Mouse (Mus musculus) right cerebral cortex, adult 18-20 months (tissue): Measurements from ENCODE around the gene Dnajc15.
A peak's percentile ranks its signal among the peaks of the same experiment; 100 is the strongest.

Experiments
- DNase-seq: peaks from one replicate; pipeline ENCODE4 v3.0.0; 2022; ENCODE audit warnings: mixed read lengths

Gene Dnajc15

DNA sequence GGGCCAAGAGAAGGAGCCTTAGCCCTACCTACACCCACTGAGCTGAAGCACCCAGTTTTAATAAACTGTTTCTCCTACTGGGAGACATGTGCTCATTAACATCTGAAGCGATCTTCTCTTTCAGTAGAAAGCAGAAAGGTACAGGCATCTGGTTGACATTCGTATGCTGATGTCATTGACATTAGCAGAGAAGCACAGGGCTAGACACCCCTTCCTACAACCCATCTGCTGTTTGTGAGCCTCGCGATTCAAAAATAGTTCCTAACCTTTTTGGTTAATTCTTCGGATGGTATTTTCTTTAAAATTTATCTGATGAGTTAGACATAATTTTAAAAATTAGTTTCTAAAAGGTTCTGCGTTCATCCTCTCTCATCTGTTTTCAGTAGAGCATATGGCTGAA lies 81.9 kb downstream of the Dnajc15 start:
- no peak for DNase-seq

DNA sequence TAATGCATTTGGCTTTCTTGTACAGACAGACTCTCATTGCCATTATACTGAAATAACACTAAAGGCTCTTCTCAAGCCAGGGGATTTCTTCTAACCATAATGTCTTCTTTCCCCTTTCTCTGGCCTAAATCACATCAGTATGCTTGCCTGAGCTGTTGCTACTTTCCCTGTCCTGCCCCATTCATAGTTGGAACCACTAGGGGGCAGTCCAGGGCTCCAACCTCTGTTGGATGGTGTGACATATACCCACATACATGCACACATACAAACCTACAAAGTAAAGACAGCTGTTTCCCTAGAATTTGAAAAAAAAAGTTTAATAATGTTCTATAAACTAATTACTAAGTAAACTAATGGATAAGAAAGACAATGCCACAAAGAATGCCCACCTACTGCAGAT lies 91.7 kb downstream of the Dnajc15 start:
- DNase-seq: no peak

- DNase-seq: no peak
Measured at GRCm38 (mm10) chr14:77777365-77777764, 97.6 kb downstream of the Dnajc15 start.

DNA sequence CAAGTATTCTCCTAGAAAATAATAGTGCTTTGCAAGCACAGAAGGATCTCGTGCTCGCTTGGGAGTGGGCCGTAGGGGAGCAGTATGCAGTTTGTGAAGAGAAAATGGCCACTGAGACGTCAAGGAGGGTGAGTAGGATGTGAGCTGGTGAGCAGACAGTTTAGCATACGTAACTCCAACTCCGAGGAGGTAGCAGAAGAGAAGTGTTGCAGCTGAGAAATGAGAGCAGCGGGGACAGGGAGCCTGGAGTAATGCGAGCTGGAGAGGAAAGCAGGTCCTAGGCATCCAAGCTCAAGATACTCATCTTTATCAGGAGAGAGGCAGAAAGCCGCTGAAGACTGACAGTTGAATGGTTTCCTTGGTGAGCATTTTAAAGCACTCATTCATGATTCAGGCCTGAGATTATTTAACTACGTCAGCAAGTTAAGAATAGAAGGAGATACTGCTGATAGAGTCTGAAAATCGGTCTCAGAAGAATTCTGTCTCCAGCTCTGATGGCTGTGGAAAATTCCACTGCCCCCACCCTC lies 98.9 kb downstream of the Dnajc15 start:
- peak; percentile 31 for DNase-seq

- DNase-seq: no peak
Measured at GRCm38 (mm10) chr14:77773331-77773730, 101.6 kb downstream of the Dnajc15 start.

DNA sequence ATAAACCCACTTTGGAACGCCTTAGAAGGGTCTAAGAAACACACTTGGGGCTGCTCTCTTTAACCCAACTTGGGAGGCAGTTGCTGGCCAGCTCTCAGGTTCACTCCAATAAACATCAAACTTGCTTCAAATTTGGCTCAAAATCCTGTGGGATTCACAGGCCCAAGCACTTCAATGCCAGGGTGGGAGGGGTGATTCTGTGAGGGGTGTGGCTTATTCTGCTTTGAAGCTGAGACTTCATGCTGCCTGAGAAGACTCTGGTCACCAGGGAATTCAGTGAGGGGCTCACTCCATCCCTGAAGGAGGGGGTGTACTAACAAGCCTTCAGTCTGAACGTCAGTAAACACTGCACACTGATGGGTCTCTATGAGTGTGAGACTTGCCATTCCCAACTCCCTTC lies 103.3 kb downstream of the Dnajc15 start:
- DNase-seq: no peak
